14 mouse cellular contexts compared by ENCODE assay signal in the genomic region with DNA sequence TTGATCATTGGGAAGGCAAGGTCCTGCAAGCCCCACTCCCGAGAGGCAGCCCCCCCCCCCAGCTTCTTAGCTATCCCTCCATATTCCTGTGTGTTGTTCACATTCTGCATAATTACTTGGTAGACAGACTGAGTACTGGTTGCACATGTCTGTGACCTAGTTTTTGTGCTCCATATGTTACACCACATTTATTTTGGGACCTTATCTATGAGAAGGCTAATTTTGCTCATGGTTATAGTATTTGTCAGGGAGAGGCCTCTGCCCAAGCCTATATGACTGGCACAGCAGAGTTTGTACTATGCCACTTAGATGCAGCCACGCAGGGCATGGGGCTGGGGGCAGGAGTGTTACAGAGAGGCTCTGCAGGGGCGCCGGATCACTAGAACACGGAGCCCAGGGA.
"Had no signal": no experiment of that assay in that cellular context is flagged by ENCODE, and none has a peak within 500 bp of the region (broad histone marks: within the 10 kb centered on the region; RNA-seq: fewer than 3 reads in every experiment).

No protein-coding gene starts in this region.

- ATAC-seq: lung, postnatal 0 days; midbrain, embryonic 13.5 days had no signal

- H3K9me3 ChIP-seq: limb, embryonic 13.5 days; liver, embryonic 15.5 days; midbrain, embryonic 13.5 days had no signal

- H3K4me2 ChIP-seq: limb, embryonic 13.5 days; liver, embryonic 15.5 days; midbrain, embryonic 13.5 days had no signal

- H3K9ac ChIP-seq: limb, embryonic 13.5 days; liver, embryonic 15.5 days; midbrain, embryonic 13.5 days had no signal

- H3K27ac ChIP-seq: kidney, postnatal 0 days; limb, embryonic 13.5 days; liver, embryonic 15.5 days had no signal

- DNase-seq: kidney, postnatal 36 days; left cerebral cortex, postnatal 4 days; lung, adult 2 months; lung, postnatal 36 days; retina, postnatal 1 day; right cerebral cortex, postnatal 4 days; spleen, adult 18-20 months; thymus, adult 18-20 months; thymus, postnatal 14 days had no signal

- H3K36me3 ChIP-seq: limb, embryonic 13.5 days; liver, embryonic 15.5 days had no signal

- H3K27me3 ChIP-seq: limb, embryonic 13.5 days; liver, embryonic 15.5 days; midbrain, embryonic 13.5 days had no signal

- H3K4me3 ChIP-seq: limb, embryonic 13.5 days; liver, embryonic 15.5 days; midbrain, embryonic 13.5 days had no signal
